Mouse (Mus musculus): ENCODE results near the gene Gm28827. TPM values are rescaled to one million over a fixed set of nuclear protein-coding genes. Genes with fewer than 3 reads are reported as not detected.
"Not testable (repeated sequence)": the region's sequence is repeated elsewhere in the genome, so short reads cannot be mapped to it uniquely, and the experiment has no call there.

Gene Gm28827
- not detected in 2 replicates for polyA plus RNA-seq (2012)

GRCm38 (mm10) chrY:83030647-83031046, at the start of gene Gm28827:
TSS of gene Gm28827 (plus strand) at chrY:83030947.
- H3K4me3 ChIP-seq (replicated peaks); H3K9me3 ChIP-seq (ENCODE audit: control insufficient read depth, low read length); H3K36me3 ChIP-seq (ENCODE audit: control insufficient read depth); H3K27me3 ChIP-seq (ENCODE audit: control insufficient read depth); H3K4me1 ChIP-seq (ENCODE audit: control insufficient read depth): not testable (repeated sequence)

Measured in erythroblast, embryonic 14.5 days (primary cell).